Mouse (Mus musculus) liver, embryonic 13.5 days (tissue): ENCODE measurements around the gene Fa2h. TPM values are rescaled to one million over a fixed set of nuclear protein-coding genes. Genes with fewer than 3 reads are reported as not detected.

Experiments used
- ATAC-seq: fragments of 200-750 bp; cut with Nextera tagmentation; 2 replicates; pipeline ENCODE4 v1.8.0; 2017; ENCODE audit warnings: low read depth, mild to moderate bottlenecking, moderate number of reproducible peaks, moderate library complexity
- DNase-seq: peaks from one replicate; pipeline ENCODE4 v3.0.0; 2022
- H3K27ac ChIP-seq: fragments of 300-500 bp; sonication (generic); 2 replicates; pipeline ENCODE4 v1.5.1; 2015; ENCODE audit warnings: moderate library complexity, mild to moderate bottlenecking, inconsistent platforms
- H3K27me3 ChIP-seq: fragments of 300-500 bp; sonication (generic); 2 replicates; pipeline ENCODE4 v1.6.1; 2015; ENCODE audit warnings: mild to moderate bottlenecking, inconsistent platforms
- H3K36me3 ChIP-seq: fragments of 300-500 bp; sonication (generic); 2 replicates; pipeline ENCODE4 v1.6.1; 2015; ENCODE audit warnings: mild to moderate bottlenecking, inconsistent platforms
- H3K4me1 ChIP-seq: fragments of 300-500 bp; sonication (generic); replicated peaks from 2 replicates; pipeline ENCODE4 v1.6.1; 2015; ENCODE audit warnings: inconsistent platforms
- H3K4me2 ChIP-seq: fragments of 300-500 bp; sonication (generic); 2 replicates; pipeline ENCODE4 v1.6.1; 2015; ENCODE audit warnings: inconsistent platforms, mild to moderate bottlenecking, moderate library complexity
- H3K4me3 ChIP-seq: fragments of 300-500 bp; sonication (generic); replicated peaks from 2 replicates; pipeline ENCODE4 v1.5.1; 2015; ENCODE audit warnings: mild to moderate bottlenecking, inconsistent platforms
- H3K9ac ChIP-seq: fragments of 300-500 bp; sonication (generic); 2 replicates; pipeline ENCODE4 v1.6.1; 2015; ENCODE audit warnings: mild to moderate bottlenecking, inconsistent platforms
- H3K9me3 ChIP-seq: fragments of 300-500 bp; sonication (generic); replicated peaks from 2 replicates; pipeline ENCODE4 v1.6.1; 2016; ENCODE audit warnings: inconsistent platforms
- WGBS: fragments of 180-500 bp; shearing (Covaris S2); methylation state at CpG from one replicate; pipeline ENCODE4 v1.1.7; 2015; ENCODE audit not compliant: insufficient replicate concordance; 5-methylcytosine and 5-hydroxymethylcytosine counted together
- polyA plus RNA-seq: library from polyadenylated mRNA; unstranded; fragments of >200 nt; fragmentation: Nextera tagmentation; extraction: Ambion mirVana; gene quantifications from 2 replicates; pipeline ENCODE4 v1.2.1, GENCODE M21; 2015

Gene Fa2h
- polyA plus RNA-seq, 1 experiment from 2014 or later: not detected

DNA sequence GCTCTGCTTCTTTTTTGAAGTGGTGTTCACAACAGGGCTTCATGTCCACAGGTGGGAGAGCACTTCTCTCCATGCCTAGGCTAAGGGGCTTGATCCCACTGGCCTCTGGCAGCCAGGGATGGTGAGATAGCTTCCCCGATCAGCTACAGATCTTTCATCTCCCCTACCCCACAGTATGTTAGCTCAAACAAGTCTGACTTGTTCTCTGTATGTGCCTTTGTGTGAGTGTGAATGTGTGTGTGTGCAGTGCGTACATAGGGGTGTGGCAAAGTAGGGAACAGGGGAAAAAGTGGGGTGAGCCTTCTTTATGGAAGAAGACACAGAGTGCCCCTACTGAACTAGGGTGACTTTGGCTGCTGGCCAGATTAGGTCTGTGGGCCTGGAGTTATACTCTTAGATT, 2.8 kb downstream of the Fa2h start:
- Histone ChIP-seq H3K9me3 (no peaks in the 10 kb centered on the region), H3K9ac (no peak overlapping the region), H3K4me1 (peaks cover 12% of the 10 kb centered on the region), H3K4me2 (no peak overlapping the region), H3K27ac (no peak overlapping the region), H3K4me3 (no peak overlapping the region), H3K36me3 (no peaks in the 10 kb centered on the region), H3K27me3 (peaks cover 83% of the 10 kb centered on the region)
- WGBS: 59% methylated on average over 2 of the region's 2 CpGs
- DNase-seq (no peak), ATAC-seq (no peak)

- Histone ChIP-seq H3K4me2 (no peak overlapping the region), H3K4me3 (no peak overlapping the region), H3K4me1 (peaks cover 12% of the 10 kb centered on the region), H3K27ac (no peak overlapping the region), H3K36me3 (no peaks in the 10 kb centered on the region), H3K27me3 (peaks cover 72% of the 10 kb centered on the region), H3K9me3 (no peaks in the 10 kb centered on the region), H3K9ac (no peak overlapping the region)
- DNase-seq (no peak), ATAC-seq (no peak)
- 58% methylated on average over 4 of the region's 4 CpGs for WGBS
Measured at GRCm38 (mm10) chr8:111389581-111389980, 4.0 kb downstream of the Fa2h start.

DNA sequence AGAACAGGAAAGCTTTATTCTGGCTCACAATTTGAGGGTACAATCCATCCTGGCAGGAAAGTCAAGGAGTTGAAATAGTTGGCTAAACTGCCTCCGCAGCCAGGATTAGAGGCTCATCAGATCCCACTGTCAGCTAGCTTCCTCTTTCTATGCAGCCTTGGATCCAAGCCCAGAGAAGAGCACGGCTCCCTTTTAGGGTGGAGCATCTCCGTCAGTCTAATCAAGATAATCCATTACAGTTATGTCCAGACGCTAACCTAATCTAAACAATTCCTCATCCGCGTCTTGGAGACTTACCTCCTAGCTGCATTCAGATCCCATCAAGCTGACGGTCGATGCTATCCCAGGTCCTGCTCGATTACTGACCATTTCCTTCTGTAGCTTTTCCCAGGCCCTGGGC, 7.7 kb downstream of the Fa2h start:
- no peak for DNase-seq
- no peak overlapping the region for H3K9ac ChIP-seq
- no peak overlapping the region for H3K4me3 ChIP-seq
- no peak overlapping the region for H3K4me2 ChIP-seq
- ATAC-seq: no peak
- H3K27me3 ChIP-seq: peaks cover 42% of the 10 kb centered on the region
- H3K36me3 ChIP-seq: no peaks in the 10 kb centered on the region
- no peak overlapping the region for H3K27ac ChIP-seq
- no peaks in the 10 kb centered on the region for H3K4me1 ChIP-seq
- 51% methylated on average over 9 of the region's 9 CpGs for WGBS
- no peaks in the 10 kb centered on the region for H3K9me3 ChIP-seq

DNA sequence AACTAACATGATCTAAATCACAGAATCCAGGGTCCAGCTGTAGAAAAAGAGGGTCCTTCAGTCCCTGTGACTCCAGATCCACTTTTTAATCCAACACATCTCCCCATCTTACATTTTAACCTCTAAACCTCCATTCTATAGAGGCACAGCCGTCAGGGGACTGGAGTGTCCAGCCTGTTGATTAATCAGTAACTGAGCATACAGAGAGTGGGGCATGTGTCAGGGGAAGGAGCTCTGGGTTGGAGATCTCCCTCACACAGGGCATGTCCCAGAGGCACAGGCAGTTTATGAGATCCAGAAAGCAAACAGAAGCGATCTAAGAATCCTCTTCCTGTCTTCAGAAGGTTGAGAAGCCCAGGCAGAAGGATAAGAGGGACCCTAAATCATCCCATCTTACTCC, 9.0 kb downstream of the Fa2h start:
- no peak for ATAC-seq
- no peaks in the 10 kb centered on the region for H3K36me3 ChIP-seq
- no peaks in the 10 kb centered on the region for H3K4me1 ChIP-seq
- peaks cover 35% of the 10 kb centered on the region for H3K27me3 ChIP-seq
- 25% methylated on average over 2 of the region's 2 CpGs for WGBS
- H3K9ac ChIP-seq: no peak overlapping the region
- H3K4me2 ChIP-seq: no peak overlapping the region
- no peak overlapping the region for H3K4me3 ChIP-seq
- no peaks in the 10 kb centered on the region for H3K9me3 ChIP-seq
- H3K27ac ChIP-seq: no peak overlapping the region
- DNase-seq: no peak

DNA sequence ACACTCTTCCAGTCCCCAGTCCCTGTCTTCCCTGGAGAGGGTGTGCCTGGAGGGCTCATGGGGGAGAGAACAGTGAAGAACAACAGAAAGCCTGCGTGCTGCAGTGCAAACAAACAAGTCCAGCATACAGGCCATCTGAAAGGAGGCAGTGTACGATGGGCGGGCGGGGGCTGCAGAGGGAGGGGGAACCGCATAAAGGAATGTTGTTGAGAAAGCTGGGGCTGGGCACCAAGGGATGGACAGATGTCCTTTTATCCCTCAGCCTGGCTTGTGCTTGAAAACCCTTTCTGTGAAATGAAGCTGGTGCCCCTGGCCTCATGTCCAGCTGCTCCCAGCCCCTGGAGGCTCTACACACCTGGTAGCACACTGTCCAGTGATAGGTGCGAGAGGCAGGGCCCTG, 18.4 kb downstream of the Fa2h start:
- ATAC-seq (no peak), DNase-seq (no peak)
- Histone ChIP-seq H3K27ac (no peak overlapping the region), H3K9ac (no peak overlapping the region), H3K9me3 (no peaks in the 10 kb centered on the region), H3K4me3 (no peak overlapping the region), H3K4me1 (no peaks in the 10 kb centered on the region), H3K4me2 (no peak overlapping the region), H3K36me3 (no peaks in the 10 kb centered on the region), H3K27me3 (peaks cover 2% of the 10 kb centered on the region; the same call in 1 of the 2 replicates)
- WGBS: 65% methylated on average over 6 of the region's 6 CpGs

DNA sequence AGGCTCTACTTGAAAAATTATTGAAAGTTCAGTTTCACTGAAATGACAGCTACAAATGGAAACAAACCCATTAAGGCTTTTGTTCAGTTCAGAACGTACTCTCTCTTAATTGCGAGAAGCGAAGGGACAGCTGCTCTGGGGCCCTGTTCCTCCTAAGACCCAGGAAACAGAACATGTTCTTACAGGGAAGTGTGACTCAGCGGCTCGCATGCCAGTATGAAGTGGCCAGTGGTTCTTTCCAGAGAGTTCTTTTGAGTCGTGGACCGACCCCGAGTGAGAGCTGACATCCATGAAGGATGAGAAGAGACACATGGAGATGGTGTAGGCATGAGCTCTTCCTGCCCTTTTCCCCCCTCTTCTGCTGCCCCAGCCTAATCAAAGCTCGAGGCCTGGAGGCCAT, 23.9 kb downstream of the Fa2h start:
- H3K9me3 ChIP-seq: no peaks in the 10 kb centered on the region
- no peak overlapping the region for H3K4me2 ChIP-seq
- 67% methylated on average over 9 of the region's 9 CpGs for WGBS
- H3K36me3 ChIP-seq: no peaks in the 10 kb centered on the region
- ATAC-seq (no peak), DNase-seq (no peak)
- no peak overlapping the region for H3K4me3 ChIP-seq
- H3K9ac ChIP-seq: no peak overlapping the region
- H3K4me1 ChIP-seq: no peaks in the 10 kb centered on the region
- H3K27me3 ChIP-seq: peaks cover 18% of the 10 kb centered on the region
- H3K27ac ChIP-seq: no peak overlapping the region

GRCm38 (mm10) chr8:111367350-111367749, 26.3 kb downstream of the Fa2h start:
- Histone ChIP-seq H3K36me3 (no peaks in the 10 kb centered on the region), H3K9ac (no peak overlapping the region), H3K4me1 (no peaks in the 10 kb centered on the region), H3K27me3 (peaks cover 23% of the 10 kb centered on the region), H3K4me3 (no peak overlapping the region), H3K27ac (no peak overlapping the region), H3K4me2 (no peak overlapping the region), H3K9me3 (no peaks in the 10 kb centered on the region)
- WGBS: 79% methylated on average over 8 of the region's 8 CpGs
- DNase-seq (no peak), ATAC-seq (no peak)

DNA sequence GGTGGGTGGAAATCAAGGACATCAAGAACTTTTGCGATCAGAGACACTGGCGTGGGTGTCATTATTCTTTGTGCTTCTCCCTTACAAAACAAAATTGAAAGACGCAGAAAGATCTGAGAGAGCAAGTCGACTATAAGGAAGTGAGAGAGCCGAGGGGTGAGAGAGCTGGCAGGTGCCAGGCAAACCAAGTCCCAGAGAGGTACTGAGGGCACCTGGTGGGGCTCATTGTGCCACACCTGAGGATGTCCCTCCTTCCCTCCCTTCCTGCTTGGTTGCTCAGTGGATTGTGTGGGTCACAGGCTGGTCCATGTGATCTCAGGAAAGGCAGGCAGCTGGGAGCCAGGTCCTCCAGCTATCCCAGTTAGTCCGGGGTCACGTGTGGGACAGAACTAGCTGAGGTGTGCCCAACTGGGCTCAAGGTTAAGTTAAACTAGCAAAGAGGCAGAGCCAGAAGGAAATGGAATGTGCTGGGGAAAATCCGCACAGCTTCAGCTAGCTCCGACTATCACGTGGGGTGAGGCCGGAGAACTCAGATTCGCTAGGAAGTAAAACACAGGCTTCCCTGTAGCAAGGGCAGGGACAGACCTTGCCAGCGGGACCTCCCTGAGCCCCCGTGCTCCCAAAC, 26.9 kb downstream of the Fa2h start:
- WGBS: 41% methylated on average over 14 of the region's 14 CpGs
- Histone ChIP-seq H3K27me3 (peaks cover 23% of the 10 kb centered on the region), H3K36me3 (no peaks in the 10 kb centered on the region), H3K4me1 (no peaks in the 10 kb centered on the region), H3K9me3 (no peaks in the 10 kb centered on the region), H3K9ac (no peak overlapping the region), H3K27ac (no peak overlapping the region), H3K4me3 (no peak overlapping the region), H3K4me2 (no peak overlapping the region)
- ATAC-seq (no peak), DNase-seq (no peak)

GRCm38 (mm10) chr8:111363489-111363888, 30.1 kb downstream of the Fa2h start:
- no peak overlapping the region for H3K27ac ChIP-seq
- ATAC-seq (no peak), DNase-seq (no peak)
- H3K4me1 ChIP-seq: no peaks in the 10 kb centered on the region
- H3K27me3 ChIP-seq: peaks cover 23% of the 10 kb centered on the region
- no peak overlapping the region for H3K9ac ChIP-seq
- 65% methylated on average over 8 of the region's 8 CpGs for WGBS
- H3K4me2 ChIP-seq: no peak overlapping the region
- no peaks in the 10 kb centered on the region for H3K36me3 ChIP-seq
- H3K4me3 ChIP-seq: no peak overlapping the region
- no peaks in the 10 kb centered on the region; the same call in 1 of the 2 replicates for H3K9me3 ChIP-seq

DNA sequence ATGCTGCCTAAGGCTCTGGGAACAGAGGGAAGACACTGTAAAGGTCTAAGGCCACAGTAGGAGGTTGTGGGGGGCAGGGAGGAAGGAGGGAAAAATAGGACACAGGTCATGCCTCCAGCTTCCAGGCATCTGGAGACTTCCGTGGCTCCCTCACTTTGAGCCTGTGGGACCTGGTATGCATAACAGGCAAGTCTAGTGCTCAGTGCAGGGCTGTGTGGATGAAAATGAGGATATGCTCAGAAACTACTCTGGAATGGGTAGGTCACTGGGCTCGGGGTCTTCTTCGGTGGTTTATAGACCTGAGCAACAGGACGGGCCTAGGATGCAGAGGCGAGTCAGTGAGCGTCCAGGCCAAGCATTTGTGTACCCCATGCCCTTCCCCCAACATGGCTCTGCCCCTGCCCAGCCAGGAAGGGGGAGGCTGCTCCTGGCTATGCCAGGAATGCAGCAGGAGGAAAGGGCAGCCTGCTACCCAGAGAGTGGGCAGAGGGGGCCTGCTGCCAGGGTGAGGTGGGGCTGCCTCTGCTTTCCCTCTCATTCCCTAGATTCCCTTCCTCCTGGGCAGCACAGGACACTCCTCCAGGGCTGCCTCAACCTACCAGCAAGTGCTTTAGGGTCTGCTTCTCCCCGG, 32.9 kb downstream of the Fa2h start:
- no peaks in the 10 kb centered on the region for H3K36me3 ChIP-seq
- DNase-seq (no peak), ATAC-seq (no peak)
- no peak overlapping the region for H3K9ac ChIP-seq
- H3K4me2 ChIP-seq: no peak overlapping the region
- H3K4me1 ChIP-seq: no peaks in the 10 kb centered on the region
- no peaks in the 10 kb centered on the region; the same call in 1 of the 2 replicates for H3K9me3 ChIP-seq
- H3K27ac ChIP-seq: no peak overlapping the region
- H3K27me3 ChIP-seq: peaks cover 12% of the 10 kb centered on the region
- 52% methylated on average over 7 of the region's 7 CpGs for WGBS
- no peak overlapping the region for H3K4me3 ChIP-seq

DNA sequence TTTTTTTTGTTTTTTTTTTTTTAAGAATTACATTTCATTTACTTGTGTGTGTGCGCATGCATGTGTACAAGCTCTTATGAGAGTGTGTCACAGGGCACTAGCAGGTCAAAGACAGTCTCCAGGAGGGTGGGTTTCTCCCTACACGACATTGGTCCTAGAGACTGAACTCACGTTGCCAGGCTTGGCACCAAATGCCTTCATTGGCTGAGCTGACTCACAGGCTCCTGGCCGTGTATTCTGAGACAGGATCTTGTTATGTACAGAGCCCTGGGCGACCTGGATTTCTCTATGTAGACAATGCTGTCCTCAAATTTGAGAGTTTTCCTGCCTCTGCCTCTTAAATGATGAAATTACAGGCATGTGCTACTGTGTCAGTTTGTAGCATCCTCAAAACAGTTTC, 33.7 kb downstream of the Fa2h start:
- Histone ChIP-seq H3K4me2 (no peak overlapping the region), H3K27me3 (peaks cover 6% of the 10 kb centered on the region; the same call in 1 of the 2 replicates), H3K9ac (no peak overlapping the region), H3K9me3 (no peaks in the 10 kb centered on the region; the same call in 1 of the 2 replicates), H3K27ac (no peak overlapping the region), H3K4me3 (no peak overlapping the region), H3K4me1 (no peaks in the 10 kb centered on the region), H3K36me3 (no peaks in the 10 kb centered on the region)
- DNase-seq (no peak), ATAC-seq (no peak)
- 53% methylated on average over 5 of the region's 5 CpGs for WGBS

DNA sequence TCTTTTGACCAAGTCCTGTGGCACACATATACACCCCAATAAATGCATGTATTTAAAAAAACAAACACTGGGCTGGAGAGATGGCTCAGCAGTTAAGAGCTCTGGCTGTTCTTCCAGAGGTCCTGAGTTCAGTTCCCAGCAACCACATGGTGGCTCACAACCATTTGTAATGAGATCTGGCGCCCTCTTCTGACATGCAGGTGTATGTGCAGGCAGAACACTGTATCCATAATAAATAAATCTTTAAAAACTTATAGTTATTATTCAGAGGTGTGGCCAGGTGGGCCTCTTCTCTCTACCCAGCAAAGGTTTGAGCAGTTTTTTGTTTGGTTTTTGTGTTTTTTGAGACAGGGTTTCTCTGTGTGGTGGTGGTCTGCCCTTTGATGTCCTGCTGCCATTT, 34.7 kb downstream of the Fa2h start:
- Histone ChIP-seq H3K36me3 (no peaks in the 10 kb centered on the region), H3K9ac (no peak overlapping the region), H3K9me3 (no peaks in the 10 kb centered on the region; the same call in 1 of the 2 replicates), H3K27ac (no peak overlapping the region), H3K27me3 (peaks cover 6% of the 10 kb centered on the region; the same call in 1 of the 2 replicates), H3K4me1 (no peaks in the 10 kb centered on the region), H3K4me3 (no peak overlapping the region), H3K4me2 (no peak overlapping the region)
- 40% methylated on average over 1 of the region's 1 CpGs for WGBS
- no peak for ATAC-seq
- DNase-seq: no peak
